Mouse (Mus musculus) heart, adult 2 months (tissue): ENCODE measurements around the gene Brwd1.

Experiments
- CTCF ChIP-seq: fragments of 200-600 bp; IDR thresholded peaks from 2 replicates; pipeline ENCODE4 v1.8.1; 2022; ENCODE audit warnings: antibody characterized with exemption, mild to moderate bottlenecking, moderate library complexity
- EP300 ChIP-seq: fragments of 200-500 bp; IDR thresholded peaks from 2 replicates; pipeline ENCODE4 v1.6.1; 2011; ENCODE audit warnings: low read depth, low read length, control low read depth; ENCODE audit not compliant: insufficient read depth
- POLR2A ChIP-seq: fragments of 200-500 bp; IDR thresholded peaks from 2 replicates; pipeline ENCODE4 v1.6.1; 2011; ENCODE audit warnings: mild to moderate bottlenecking, low read depth, low read length, control low read depth; ENCODE audit not compliant: insufficient read depth

DNA sequence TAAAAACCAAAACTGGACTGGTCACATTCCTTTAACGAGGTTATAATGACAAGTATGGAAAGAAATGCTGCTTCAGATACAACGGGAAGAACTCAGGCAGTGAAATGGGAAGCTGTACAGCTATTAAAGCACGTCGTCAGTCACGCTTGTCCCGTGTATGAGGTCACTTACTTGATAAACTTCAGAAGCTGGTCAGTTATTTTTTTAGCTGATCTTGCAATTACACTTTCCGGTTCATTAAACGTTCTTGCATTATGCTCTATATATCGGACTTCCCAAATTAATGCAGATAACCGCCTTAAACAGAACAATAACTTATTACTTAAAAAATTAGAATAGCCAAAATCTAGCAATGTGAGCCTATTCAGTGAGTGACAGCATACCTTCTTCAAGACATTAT lies 61.3 kb downstream of the Brwd1 start:
- no peak for TF ChIP-seq POLR2A
- no peak for TF ChIP-seq CTCF
- no peak for TF ChIP-seq EP300
